Mouse (Mus musculus) G1E (cell line): ENCODE results near the gene Rnf216.

Experiments used
- CTCF ChIP-seq: IDR thresholded peaks from 2 replicates; pipeline ENCODE4 v1.5.1; 2012; ENCODE audit warnings: low read depth, low read length, inconsistent platforms, mixed read lengths
- GATA1 ChIP-seq: IDR thresholded peaks from 2 replicates; pipeline ENCODE4 v1.6.1; 2012; ENCODE audit warnings: borderline replicate concordance, low read length, inconsistent platforms, mixed read lengths
- GATA2 ChIP-seq: IDR thresholded peaks from 2 replicates; pipeline ENCODE4 v1.6.1; 2012; ENCODE audit warnings: low read depth, low read length, inconsistent platforms, borderline replicate concordance
- TAL1 ChIP-seq: conservative IDR thresholded peaks from 2 replicates; pipeline ENCODE4 v1.6.1; 2012; ENCODE audit warnings: low read depth, low read length, inconsistent platforms, mixed read lengths

DNA sequence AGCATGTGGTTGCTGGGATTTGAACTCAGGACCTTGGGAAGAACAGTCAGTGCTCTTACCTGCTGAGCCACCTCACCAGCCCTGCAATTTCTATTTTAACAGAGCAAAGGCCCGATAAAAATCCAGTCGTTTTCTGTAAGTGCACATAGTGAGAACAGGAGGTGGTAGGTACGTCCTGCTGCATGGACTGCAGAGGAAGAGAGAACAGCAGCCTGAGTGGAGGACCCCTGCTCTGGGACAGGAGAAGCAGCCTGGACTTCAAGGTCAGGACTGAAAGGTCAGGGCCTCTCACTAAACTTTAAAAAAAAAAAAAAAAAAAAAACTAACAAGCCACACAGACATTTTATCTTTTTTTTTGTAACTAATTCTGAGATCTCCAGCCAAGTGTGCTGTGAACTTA lies 50.5 kb downstream of the Rnf216 start:
- TF ChIP-seq GATA1 (no peak), CTCF (no peak), TAL1 (no peak), GATA2 (no peak)
